Mouse (Mus musculus): ENCODE data around the gene Mtmr12. TPM values are rescaled to one million over a fixed set of nuclear protein-coding genes. Genes with fewer than 3 reads are reported as not detected.
"Not testable (repeated sequence)": the region's sequence is repeated elsewhere in the genome, so short reads cannot be mapped to it uniquely, and the experiment has no call there.

Gene Mtmr12
- total RNA-seq (2021) = 15.7 and 23.0 TPM in 2 replicates
- long read RNA-seq, full-length matches to known transcripts = 6 of 13 reads
- long read RNA-seq, partial matches to known transcripts = 2 of 13 reads
- long read RNA-seq, other reads (novel, unspliced or antisense) = 5 of 13 reads

DNA sequence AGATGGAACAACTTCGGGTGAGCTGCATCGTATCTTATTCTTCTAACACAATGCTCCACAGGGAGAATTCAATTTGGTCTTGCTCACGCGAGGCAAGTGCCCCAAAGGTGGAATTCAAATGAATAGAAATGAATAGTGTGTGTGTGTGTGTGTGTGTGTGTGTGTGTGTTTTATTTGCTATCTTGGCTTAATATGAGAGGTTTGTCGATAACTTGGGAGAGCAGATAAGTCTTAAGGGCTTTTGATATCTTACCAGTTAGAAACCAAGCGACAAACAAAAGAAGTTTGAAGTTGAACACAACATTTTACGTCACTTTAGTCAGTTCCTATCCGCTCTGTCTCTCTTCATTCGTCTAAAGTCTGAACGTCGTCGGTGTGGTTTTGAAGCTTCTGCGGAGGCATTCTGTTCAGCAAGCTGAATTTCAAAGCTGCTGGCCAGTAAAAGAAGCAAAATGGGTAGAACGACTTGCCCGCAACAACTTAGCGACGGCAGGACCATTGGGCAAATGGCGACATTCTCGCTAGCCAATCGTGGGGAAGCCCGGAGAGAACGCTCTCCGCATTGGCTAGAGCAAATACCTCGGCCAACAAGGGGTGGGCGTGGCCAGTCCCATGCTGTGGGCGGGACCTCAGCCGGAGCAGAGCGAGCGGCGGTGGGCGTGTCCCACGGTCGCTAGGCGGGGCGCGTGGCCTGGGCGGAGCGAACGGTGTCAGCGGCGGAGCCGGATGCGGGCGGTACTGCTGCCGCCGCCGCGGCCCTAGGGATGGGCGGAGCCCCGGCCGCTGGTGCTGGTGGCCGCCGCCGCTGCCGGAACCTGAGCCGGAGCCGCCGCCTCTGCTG, at the start of gene Mtmr12:
Mtmr12 (plus strand) TSS at position 710 of the 841 bp plus-strand sequence.
- DNase-seq = peak; percentile 100

- DNase-seq = no peak
These were observed 26.7 kb upstream of the Mtmr12 start for GRCm38 (mm10) chr15:12178126-12178525.

- not testable (repeated sequence) for DNase-seq
These were observed 23.5 kb upstream of the Mtmr12 start for GRCm38 (mm10) chr15:12181181-12181805.

DNA sequence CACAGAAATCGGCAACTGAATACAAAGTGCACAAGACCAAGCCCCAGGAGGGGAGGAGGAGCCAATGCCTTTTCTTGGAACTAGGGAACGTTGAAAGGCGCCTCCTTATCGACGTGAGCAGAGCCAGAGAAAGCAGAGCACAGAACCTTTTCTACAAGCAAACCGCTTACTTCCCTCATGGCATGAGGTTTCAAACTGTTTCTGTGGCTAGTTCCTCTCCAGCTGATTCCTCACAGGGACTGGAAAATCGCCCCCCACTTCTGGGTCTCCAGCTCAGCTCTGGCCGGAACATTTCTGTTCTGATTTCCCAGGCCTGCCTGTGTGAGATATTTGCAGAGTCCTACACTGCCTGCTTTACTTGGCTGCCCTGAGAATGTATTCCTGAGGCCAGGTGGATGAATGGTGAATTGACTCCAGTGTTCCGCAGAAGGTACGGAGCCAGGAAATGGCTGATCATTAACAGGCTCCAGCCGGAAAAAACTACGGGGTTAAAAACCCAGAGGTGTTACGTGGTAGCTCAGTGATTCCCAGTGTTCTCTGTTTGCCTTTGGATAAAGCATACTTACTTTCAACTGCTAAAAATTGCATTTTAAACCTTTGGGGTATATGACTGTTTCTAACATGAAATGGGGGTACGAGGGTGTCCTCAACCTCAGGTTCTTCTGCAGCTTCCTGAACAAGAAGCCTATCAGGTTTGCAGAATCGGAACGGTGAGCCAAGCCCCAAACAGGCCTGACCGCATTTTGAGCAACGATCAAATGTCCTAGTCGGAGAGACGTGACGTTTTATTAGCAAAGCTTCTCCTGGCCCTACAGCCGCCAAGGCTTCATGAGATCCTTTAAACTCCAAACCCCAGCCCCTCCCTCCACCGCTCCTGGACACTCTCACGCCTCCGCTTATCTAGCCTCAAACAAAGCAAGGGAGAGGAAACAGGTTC, 10.7 kb upstream of the Mtmr12 start:
- no peak for DNase-seq

DNA sequence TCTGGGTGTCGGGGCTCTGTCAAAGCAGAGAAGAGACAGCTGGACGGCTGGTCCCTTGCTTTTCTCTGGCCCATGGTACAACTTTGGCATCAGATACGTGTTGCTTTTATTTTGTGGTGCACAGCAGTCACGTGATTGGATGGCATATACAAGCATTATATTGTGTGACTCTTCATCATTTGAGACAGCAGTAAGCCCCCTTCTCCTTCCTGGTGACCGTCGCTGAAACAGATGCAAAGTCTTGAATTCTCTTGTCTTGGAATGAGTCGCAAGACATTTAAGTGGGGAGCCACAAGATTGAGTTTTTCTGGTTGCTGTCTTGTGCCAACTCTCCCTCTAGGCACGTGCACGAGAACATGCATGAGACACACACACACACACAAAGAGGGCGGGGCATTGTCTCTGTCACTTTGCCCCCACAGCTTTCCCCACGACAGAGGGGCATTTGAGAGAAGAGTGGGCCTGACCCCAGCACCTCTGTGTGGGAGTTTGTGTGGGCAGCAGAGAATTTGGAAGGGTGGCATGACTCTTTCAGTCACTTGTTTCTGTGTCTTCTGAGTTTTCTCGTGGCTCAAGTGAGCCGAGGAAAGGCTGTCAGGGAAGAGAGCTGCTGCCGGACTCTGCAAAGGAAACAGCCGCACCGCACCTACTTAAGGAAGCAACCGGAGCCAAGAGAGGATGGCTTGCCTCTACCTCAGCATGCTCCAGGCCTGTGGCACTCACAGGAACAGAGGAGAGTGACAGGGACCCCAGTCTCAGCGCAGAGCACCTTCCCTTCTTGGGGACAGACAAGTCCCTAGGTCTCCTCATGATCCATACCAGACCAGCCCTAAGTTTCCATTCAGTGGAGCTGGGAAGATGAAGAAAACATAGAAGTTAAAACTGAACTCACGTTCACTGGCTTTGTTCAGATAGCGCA, 9.8 kb upstream of the Mtmr12 start:
- no peak for DNase-seq

GRCm38 (mm10) chr15:12195966-12196365, 8.9 kb upstream of the Mtmr12 start:
- DNase-seq = no peak

DNA sequence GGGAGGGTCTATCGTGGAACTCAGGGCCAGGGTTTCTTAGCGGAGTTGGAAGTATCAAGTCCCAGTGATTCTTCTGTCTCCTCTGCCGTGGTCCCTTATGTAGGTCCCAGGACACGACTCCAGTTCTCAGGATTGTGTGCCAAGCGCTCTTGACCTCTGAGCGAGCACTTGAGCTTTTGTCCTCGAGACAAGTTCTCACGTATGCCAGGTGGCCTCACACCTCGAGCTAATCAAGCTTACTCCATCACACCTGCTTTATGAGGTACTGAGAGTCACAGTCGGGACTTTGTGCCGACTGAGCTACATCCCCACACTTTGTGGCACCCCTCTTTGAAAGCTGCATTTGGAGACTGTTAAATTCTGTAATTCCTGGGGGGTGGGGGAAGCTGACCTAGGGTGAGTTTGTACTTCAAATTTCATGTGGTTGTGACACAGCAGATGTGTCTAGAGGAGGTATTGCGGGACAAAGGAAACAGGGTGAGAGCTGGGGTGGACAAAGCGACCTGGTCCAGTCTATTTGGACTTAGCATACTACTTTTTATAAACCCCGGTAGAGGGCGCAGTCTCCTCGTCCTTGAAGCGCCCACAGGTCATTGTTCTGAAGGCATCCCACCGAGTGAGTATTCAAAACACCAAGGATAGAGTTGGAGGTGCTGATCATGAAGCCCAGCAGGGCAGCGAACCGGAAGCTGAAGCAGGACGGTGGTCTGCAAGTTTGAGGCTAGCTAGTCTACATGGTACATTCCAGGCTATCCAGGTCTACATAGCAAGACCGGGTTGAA, 8.2 kb upstream of the Mtmr12 start:
- peak; percentile 53 for DNase-seq

DNA sequence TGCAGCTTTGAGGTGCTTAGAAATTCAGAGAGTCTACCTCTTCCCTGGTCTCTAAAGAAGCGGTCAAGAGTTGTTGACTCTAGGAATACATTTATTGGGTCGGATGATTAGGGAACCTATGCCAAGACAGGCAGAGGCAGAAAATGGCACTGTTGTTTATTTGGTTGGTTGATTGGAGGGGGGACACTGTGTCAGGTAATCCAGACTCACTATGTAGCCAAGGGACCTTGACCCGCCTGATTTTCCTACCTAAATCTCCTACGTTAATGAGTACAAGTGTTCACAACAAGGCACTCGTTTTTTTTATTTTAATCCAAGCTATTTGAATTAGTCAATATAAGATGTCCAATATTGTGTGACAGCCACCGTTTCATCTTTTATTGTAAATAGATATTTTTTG, 7.5 kb upstream of the Mtmr12 start:
- no peak for DNase-seq

GRCm38 (mm10) chr15:12200021-12200420, 4.8 kb upstream of the Mtmr12 start:
- no peak for DNase-seq

- DNase-seq = no peak
These were observed 3.0 kb upstream of the Mtmr12 start for GRCm38 (mm10) chr15:12201856-12202255.

GRCm38 (mm10) chr15:12202456-12202855, 2.4 kb upstream of the Mtmr12 start:
- DNase-seq = no peak

GRCm38 (mm10) chr15:12203008-12203407, 1.8 kb upstream of the Mtmr12 start:
- DNase-seq = not testable (repeated sequence)

DNA sequence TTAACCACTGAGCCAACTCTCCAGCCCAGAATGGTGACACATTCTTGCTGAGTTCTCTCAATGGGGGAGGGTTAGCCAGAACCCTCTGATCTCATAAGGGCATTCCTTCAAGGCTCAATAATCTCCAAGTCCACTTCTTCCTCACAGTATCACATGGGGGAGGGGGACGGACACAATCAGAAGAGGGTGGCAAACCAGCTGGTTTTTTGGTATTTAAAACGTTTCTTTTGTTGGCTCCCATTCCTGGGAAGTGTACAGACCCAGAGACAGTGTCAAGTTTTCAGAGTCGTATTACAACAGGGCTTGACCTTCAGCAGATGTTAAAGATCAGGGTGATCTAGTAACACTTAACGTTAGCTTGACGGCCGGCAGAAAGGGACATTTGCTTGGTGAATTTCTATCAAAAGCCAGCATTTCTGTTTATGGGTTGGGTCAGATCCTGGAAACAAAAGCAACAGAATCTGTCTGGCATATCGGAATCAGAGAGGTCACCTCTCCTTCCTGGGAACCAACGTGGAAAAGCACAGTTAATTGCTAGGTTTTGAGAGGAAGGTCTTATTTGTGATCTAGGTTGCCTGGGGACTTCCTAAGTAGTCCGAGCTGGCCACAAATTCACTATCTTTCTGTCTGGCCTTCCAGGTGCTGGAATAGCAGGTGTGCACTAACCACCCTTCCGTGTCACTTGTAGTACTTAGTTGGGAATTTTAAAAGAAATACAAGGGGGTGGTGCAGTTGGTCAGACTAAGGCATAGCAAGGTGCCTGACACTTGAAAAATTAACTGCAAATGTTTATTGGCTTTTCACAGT, 1.1 kb upstream of the Mtmr12 start:
- DNase-seq = no peak

GRCm38 (mm10) chr15:12205160-12205901, 503 bp downstream of the Mtmr12 start:
- DNase-seq = peak; percentile 30

DNA sequence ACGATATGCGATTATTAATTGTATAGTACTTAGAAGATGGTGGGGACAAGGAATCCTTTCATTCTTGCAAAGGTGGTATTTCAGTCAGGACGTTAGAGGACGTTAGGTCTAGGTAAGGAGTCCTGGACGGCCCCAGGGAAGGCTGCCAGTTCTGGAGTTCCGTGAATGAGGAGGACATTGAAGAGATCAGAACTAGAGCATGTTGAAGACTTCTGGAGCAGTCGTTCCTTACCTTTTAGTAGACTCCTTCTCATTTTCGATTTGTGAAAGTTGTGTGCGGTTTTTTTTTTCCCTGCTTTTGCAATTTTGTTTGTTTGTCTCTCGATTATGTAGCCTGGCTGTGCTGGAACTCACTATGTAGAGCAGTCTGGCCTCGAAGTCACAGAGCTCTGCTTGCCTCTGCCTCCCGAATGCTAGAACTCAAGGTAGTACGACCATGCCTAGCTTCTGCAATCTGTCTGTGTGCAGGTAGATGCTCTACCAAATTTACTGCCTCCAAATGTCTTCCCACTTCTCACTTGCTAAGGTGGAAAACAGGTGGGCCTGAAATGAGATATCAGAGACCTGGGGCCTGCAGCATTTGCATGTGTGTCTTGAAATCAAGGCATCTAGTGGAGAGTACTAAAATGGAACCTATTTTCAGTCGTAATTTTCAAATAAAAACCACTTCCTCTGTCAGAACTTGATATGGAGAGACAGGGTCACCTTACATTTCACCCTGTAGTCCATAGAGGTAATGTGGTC, 1.2 kb downstream of the Mtmr12 start:
- DNase-seq = no peak

- DNase-seq = no peak
These were observed 1.9 kb downstream of the Mtmr12 start for GRCm38 (mm10) chr15:12206646-12207222.

- no peak for DNase-seq
These were observed 2.8 kb downstream of the Mtmr12 start for GRCm38 (mm10) chr15:12207556-12208090.

Measured in adrenal gland, postnatal 25 days (tissue).